Mouse (Mus musculus): ENCODE measurements at regions not wholly inside any gene's neighbourhood (a gene's known extent, or its start where the extent isn't known, plus 50 kb on each side); places are given as distances from the start of the nearest gene placed in this dataset.

DNA sequence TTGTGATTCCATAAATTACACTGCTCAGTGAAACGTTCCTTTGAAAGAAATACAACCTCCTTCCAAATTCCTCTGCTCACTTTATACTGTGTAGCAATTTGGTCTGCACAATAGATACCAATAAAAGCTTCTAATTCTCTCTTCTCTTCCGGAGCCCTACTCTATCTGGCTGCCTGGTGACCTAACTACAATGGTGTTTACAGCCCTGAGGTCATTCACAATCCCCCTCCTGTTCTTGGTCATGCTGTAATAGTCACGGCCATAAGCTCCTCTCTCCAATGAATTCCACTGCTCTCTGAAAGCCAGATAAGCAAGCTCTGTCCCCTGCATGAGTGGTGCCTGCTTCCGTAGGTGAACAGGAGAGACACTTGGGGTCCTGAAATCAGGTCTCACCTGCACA lies 195.8 kb upstream of the Sox11 start:
- H3K4me2 ChIP-seq (replicated peaks; ENCODE audit: low read depth, low read length, severe bottlenecking) = no peak overlapping the region
- DNase-seq (ENCODE audit: low spot score) (no peak), ATAC-seq (ENCODE audit: low FRiP score, low read depth) (no peak)
- peaks cover 20% of the 10 kb centered on the region for H3K4me1 ChIP-seq (ENCODE audit: control insufficient read depth, insufficient read depth, low read length)
- H3K36me3 ChIP-seq (ENCODE audit: control insufficient read depth, insufficient read depth, low read length) = no peaks in the 10 kb centered on the region
- H3K4me3 ChIP-seq (replicated peaks; ENCODE audit: low read length) = no peak overlapping the region
- H3K9ac ChIP-seq (ENCODE audit: low read depth, low read length, severe bottlenecking) = no peak overlapping the region
- 18% methylated on average over 4 of the region's 4 CpGs for WGBS
- no peaks in the 10 kb centered on the region for H3K27me3 ChIP-seq (ENCODE audit: control insufficient read depth, insufficient read depth, low read length)
- TF ChIP-seq POLR2A (IDR thresholded peaks at IDR 0.05; ENCODE audit: borderline replicate concordance, extremely low read depth, insufficient read depth, insufficient read length) = no peak
- no peak overlapping the region for H3K27ac ChIP-seq (replicated peaks; ENCODE audit: low read depth, low read length)
- no peaks in the 10 kb centered on the region for H3K9me3 ChIP-seq (ENCODE audit: control insufficient read depth, low read length)

DNA sequence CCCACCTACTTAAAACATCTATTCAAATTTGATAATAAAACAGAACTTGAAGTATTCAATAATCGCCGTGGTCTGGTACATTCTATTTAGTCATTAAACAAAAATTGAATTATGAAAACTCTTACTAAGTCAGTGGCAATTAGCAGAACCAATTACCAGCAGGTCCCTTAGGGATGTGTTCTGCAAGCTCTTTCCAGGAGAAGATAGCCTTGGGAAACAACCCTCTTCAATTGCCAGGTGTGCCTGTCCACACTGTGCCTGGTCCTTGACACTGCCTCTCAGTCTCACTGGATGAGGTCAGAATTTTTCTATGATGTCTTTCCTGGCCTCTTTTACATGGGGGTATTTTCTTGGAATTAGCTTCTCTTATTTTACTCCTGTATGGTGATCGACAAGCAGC lies 195.1 kb upstream of the Sox11 start:
- H3K9ac ChIP-seq (ENCODE audit: low read depth, low read length, severe bottlenecking) = no peak overlapping the region
- peaks cover 20% of the 10 kb centered on the region for H3K4me1 ChIP-seq (ENCODE audit: control insufficient read depth, insufficient read depth, low read length)
- peak overlapping the region; percentile 36 for H3K4me2 ChIP-seq (replicated peaks; ENCODE audit: low read depth, low read length, severe bottlenecking)
- ATAC-seq (ENCODE audit: low FRiP score, low read depth) = 0 out of 2 replicates have a peak, but pooled peaks have one; percentile 37
- no peaks in the 10 kb centered on the region for H3K27me3 ChIP-seq (ENCODE audit: control insufficient read depth, insufficient read depth, low read length)
- H3K27ac ChIP-seq (replicated peaks; ENCODE audit: low read depth, low read length) = no peak overlapping the region
- no peak for DNase-seq (ENCODE audit: low spot score)
- no peak for TF ChIP-seq POLR2A (IDR thresholded peaks at IDR 0.05; ENCODE audit: borderline replicate concordance, extremely low read depth, insufficient read depth, insufficient read length)
- no peaks in the 10 kb centered on the region for H3K36me3 ChIP-seq (ENCODE audit: control insufficient read depth, insufficient read depth, low read length)
- 51% methylated on average over 3 of the region's 3 CpGs for WGBS
- H3K9me3 ChIP-seq (ENCODE audit: control insufficient read depth, low read length) = no peaks in the 10 kb centered on the region
- no peak overlapping the region for H3K4me3 ChIP-seq (replicated peaks; ENCODE audit: low read length)

DNA sequence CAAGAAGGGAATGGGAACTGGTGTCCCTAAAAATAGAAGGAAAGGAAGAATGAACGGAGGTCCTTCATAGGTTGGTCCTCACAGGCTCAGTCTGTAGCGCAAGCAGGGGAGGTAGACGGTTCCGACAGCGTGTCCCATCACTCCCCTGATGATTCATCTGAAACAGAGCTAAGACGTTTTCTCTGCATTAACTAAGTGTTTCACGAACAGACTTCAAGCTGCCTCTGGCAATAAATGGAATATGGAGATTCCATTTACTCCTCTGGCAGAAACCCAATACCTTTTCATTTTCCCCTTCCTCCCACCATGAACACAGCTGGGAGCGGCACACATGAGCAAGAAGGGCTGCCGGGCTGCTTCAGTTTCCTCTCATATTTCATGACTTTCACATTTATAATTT lies 194.6 kb upstream of the Sox11 start:
- DNase-seq (ENCODE audit: low spot score) = peak; percentile 74
- WGBS = 11% methylated on average over 9 of the region's 9 CpGs
- 0 out of 2 replicates have a peak overlapping the region, but pooled peaks have one; percentile 34 for H3K27ac ChIP-seq (replicated peaks; ENCODE audit: low read depth, low read length)

DNA sequence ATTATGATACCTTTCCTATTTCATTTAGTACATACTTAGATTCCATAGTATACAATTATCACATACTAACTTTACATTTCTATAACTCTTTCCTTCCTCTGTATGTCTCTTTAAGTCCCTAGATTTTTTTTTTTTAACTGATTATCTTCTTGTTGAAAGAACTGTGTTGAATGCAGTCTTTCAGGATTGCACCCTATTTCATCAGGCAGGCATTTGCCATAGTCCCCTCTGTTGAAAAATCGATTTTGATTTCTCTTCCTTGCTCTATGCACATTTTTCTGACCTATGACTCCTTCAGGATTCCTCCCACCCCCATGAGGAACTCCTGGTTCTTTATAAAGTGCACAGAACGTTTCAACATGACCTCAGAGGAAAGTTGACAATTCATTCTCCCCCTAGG lies 183.2 kb upstream of the Sox11 start:
- no peak overlapping the region for H3K27ac ChIP-seq (replicated peaks; ENCODE audit: low read depth, low read length)
- no peak overlapping the region for H3K4me3 ChIP-seq (replicated peaks; ENCODE audit: low read length)
- no peaks in the 10 kb centered on the region for H3K27me3 ChIP-seq (ENCODE audit: control insufficient read depth, insufficient read depth, low read length)
- ATAC-seq (ENCODE audit: low FRiP score, low read depth) (no peak), DNase-seq (ENCODE audit: low spot score) (no peak)
- no peaks in the 10 kb centered on the region for H3K36me3 ChIP-seq (ENCODE audit: control insufficient read depth, insufficient read depth, low read length)
- H3K4me1 ChIP-seq (ENCODE audit: control insufficient read depth, insufficient read depth, low read length) = no peaks in the 10 kb centered on the region
- TF ChIP-seq POLR2A (IDR thresholded peaks at IDR 0.05; ENCODE audit: borderline replicate concordance, extremely low read depth, insufficient read depth, insufficient read length) = no peak
- no peaks in the 10 kb centered on the region for H3K9me3 ChIP-seq (ENCODE audit: control insufficient read depth, low read length)
- no peak overlapping the region for H3K9ac ChIP-seq (ENCODE audit: low read depth, low read length, severe bottlenecking)
- H3K4me2 ChIP-seq (replicated peaks; ENCODE audit: low read depth, low read length, severe bottlenecking) = no peak overlapping the region
- 49% methylated on average over 2 of the region's 2 CpGs for WGBS

More for the DNA sequence above, 194.6 kb upstream of the Sox11 start:
- no peak for TF ChIP-seq POLR2A (IDR thresholded peaks at IDR 0.05; ENCODE audit: borderline replicate concordance, extremely low read depth, insufficient read depth, insufficient read length)
- H3K9ac ChIP-seq (ENCODE audit: low read depth, low read length, severe bottlenecking) = no peak overlapping the region
- no peaks in the 10 kb centered on the region for H3K36me3 ChIP-seq (ENCODE audit: control insufficient read depth, insufficient read depth, low read length)
- H3K27me3 ChIP-seq (ENCODE audit: control insufficient read depth, insufficient read depth, low read length) = no peaks in the 10 kb centered on the region
- H3K4me3 ChIP-seq (replicated peaks; ENCODE audit: low read length) = 0 out of 2 replicates have a peak overlapping the region, but pooled peaks have one; percentile 0
- peak; percentile 62; the same call in 1 of the 2 replicates for ATAC-seq (ENCODE audit: low FRiP score, low read depth)
- H3K4me2 ChIP-seq (replicated peaks; ENCODE audit: low read depth, low read length, severe bottlenecking) = peak overlapping the region; percentile 36
- no peaks in the 10 kb centered on the region for H3K9me3 ChIP-seq (ENCODE audit: control insufficient read depth, low read length)
- peaks cover 20% of the 10 kb centered on the region for H3K4me1 ChIP-seq (ENCODE audit: control insufficient read depth, insufficient read depth, low read length)

DNA sequence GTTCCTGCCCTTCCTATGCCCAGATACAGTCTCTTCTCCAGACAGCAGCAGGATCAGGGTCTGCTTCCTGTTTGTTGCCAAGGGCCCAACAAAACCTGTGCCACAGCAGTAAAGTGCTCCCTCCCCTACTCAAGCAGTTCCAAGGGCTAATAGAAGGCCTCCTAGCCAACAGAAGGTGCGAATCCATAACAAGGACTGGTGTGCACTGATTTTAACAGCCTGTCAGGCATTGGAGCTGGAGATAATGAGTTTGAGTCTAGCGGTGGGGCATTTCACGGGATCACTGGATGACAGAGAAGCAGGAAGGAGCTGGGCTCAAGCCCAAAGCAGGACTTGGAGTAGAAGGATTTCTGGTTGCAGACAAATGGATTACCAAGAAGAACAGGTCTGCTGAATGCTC lies 170.9 kb upstream of the Sox11 start:
- H3K36me3 ChIP-seq (ENCODE audit: control insufficient read depth, insufficient read depth, low read length) = no peaks in the 10 kb centered on the region
- no peaks in the 10 kb centered on the region for H3K4me1 ChIP-seq (ENCODE audit: control insufficient read depth, insufficient read depth, low read length)
- no peak overlapping the region for H3K9ac ChIP-seq (ENCODE audit: low read depth, low read length, severe bottlenecking)
- H3K9me3 ChIP-seq (ENCODE audit: control insufficient read depth, low read length) = no peaks in the 10 kb centered on the region
- H3K27ac ChIP-seq (replicated peaks; ENCODE audit: low read depth, low read length) = no peak overlapping the region
- no peak for TF ChIP-seq POLR2A (IDR thresholded peaks at IDR 0.05; ENCODE audit: borderline replicate concordance, extremely low read depth, insufficient read depth, insufficient read length)
- no peak overlapping the region for H3K4me3 ChIP-seq (replicated peaks; ENCODE audit: low read length)
- 51% methylated on average over 3 of the region's 3 CpGs for WGBS
- no peaks in the 10 kb centered on the region for H3K27me3 ChIP-seq (ENCODE audit: control insufficient read depth, insufficient read depth, low read length)
- no peak for DNase-seq (ENCODE audit: low spot score)
- no peak for ATAC-seq (ENCODE audit: low FRiP score, low read depth)
- H3K4me2 ChIP-seq (replicated peaks; ENCODE audit: low read depth, low read length, severe bottlenecking) = no peak overlapping the region

DNA sequence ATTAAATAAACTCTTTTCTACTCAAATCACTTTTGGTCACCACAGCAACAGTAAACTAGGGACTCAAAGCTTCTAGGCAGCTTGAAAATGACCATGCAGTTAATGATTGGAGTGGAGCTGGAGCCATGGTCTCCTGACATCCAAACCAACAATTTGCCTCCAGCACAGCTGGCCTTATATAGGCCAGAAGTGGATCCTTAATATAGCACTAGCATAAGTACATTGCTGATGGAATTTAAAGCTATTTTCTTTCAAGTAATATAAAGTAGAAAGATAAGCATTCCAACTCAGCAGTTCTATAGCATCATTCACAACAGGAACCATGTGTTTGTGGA lies 165.8 kb upstream of the Sox11 start:
- Histone ChIP-seq H3K27ac (replicated peaks; ENCODE audit: low read depth, low read length) (no peak overlapping the region), H3K27me3 (ENCODE audit: control insufficient read depth, insufficient read depth, low read length) (no peaks in the 10 kb centered on the region), H3K4me2 (replicated peaks; ENCODE audit: low read depth, low read length, severe bottlenecking) (no peak overlapping the region), H3K9ac (ENCODE audit: low read depth, low read length, severe bottlenecking) (no peak overlapping the region), H3K4me3 (replicated peaks; ENCODE audit: low read length) (no peak overlapping the region), H3K4me1 (ENCODE audit: control insufficient read depth, insufficient read depth, low read length) (no peaks in the 10 kb centered on the region; the same call in 1 of the 2 replicates), H3K9me3 (ENCODE audit: control insufficient read depth, low read length) (no peaks in the 10 kb centered on the region), H3K36me3 (ENCODE audit: control insufficient read depth, insufficient read depth, low read length) (no peaks in the 10 kb centered on the region)
- TF ChIP-seq POLR2A (IDR thresholded peaks at IDR 0.05; ENCODE audit: borderline replicate concordance, extremely low read depth, insufficient read depth, insufficient read length) = no peak
- ATAC-seq (ENCODE audit: low FRiP score, low read depth) (no peak), DNase-seq (ENCODE audit: low spot score) (no peak)

Data from limb, embryonic 14.5 days (tissue).